ENCODE assay signal across 14 mouse cellular contexts in the genomic region with DNA sequence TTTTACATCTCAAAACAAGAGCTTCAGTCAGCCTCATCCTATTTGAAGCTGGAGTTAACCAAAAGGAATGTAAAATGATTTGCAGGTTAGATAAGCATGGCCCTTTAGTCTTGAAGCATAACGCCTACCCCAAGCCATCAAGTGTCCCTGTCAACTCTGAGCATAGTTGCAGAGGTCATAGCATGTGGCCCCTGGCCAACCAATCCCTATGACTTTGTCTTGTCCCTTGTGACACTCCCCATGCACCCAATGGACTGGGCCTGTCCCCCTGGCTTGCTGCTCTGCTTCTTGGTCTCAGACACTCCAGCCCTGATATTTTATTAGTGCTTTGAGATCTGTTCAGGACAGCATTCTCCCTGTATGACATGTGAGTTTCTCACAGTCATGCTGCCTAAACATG.
"Had no signal": no experiment of that assay in that cellular context is flagged by ENCODE, and none has a peak within 500 bp of the region (broad histone marks: within the 10 kb centered on the region; RNA-seq: fewer than 3 reads in every experiment).

No protein-coding gene starts in this region.

- DNase-seq: kidney, adult 11 months; kidney, adult 9 months; layer of hippocampus, adult 9-11 months; lung, adult 2 months; lung, postnatal 14 days; lung, postnatal 4 days; midbrain, embryonic 14.5 days; thymus, adult 18-20 months; thymus, postnatal 36 days had no signal

- H3K9ac ChIP-seq: intestine, embryonic 15.5 days; liver, embryonic 14.5 days had no signal

- H3K4me2 ChIP-seq: intestine, embryonic 15.5 days; midbrain, embryonic 11.5 days had no signal

- H3K27me3 ChIP-seq: intestine, embryonic 15.5 days had no signal

- ATAC-seq: intestine, embryonic 15.5 days had no signal

- H3K9me3 ChIP-seq: intestine, embryonic 15.5 days had no signal

- H3K27ac ChIP-seq: intestine, embryonic 15.5 days; kidney, postnatal 0 days; layer of hippocampus, adult 2 months; liver, embryonic 14.5 days had no signal

- H3K4me3 ChIP-seq: intestine, embryonic 15.5 days; layer of hippocampus, adult 2 months had no signal

- H3K36me3 ChIP-seq: intestine, embryonic 15.5 days had no signal
